ENCODE assay signal across 9 mouse cellular contexts in genomic region chr11:68544554-68544953, GRCm38 (mm10). TPM values are rescaled to one million over a fixed set of nuclear protein-coding genes. Genes with fewer than 3 reads are reported as not detected.
DNase-seq lines count a peak whose midpoint lies in the region; ATAC-seq lines count a peak whose summit lies in the region.
"Had no signal": no experiment of that assay in that cellular context is flagged by ENCODE, and none has a peak within 500 bp of the region (broad histone marks: within the 10 kb centered on the region; RNA-seq: fewer than 3 reads in every experiment).

No protein-coding gene starts in this region.

- H3K27me3 ChIP-seq in liver, embryonic 11.5 days (replicated peaks; ENCODE audit: control insufficient read depth, insufficient read depth, low read length), result no peaks in the 10 kb centered on the region

- H3K9ac ChIP-seq in liver, embryonic 11.5 days (ENCODE audit: low read depth, low read length), result no peak overlapping the region

- intact Hi-C loops in heart, postnatal 10 days (cut with DNase I), result loop anchor here (2.0 to 5.0 kb wide), 2 partner anchors 60 to 333 kb away; no protein-coding TSS in a partner anchor

- H3K36me3 ChIP-seq in liver, embryonic 11.5 days (ENCODE audit: control insufficient read depth, insufficient read depth, low read length), result no peaks in the 10 kb centered on the region

- DNase-seq in liver, result peak; percentile 18
- no peak for DNase-seq in liver, embryonic 11.5 days (ENCODE audit: low spot score)
- DNase-seq in embryo, embryonic 10.5 days (ENCODE audit: low spot score), result peak; percentile 64
- peak; percentile 70 to 75 for DNase-seq in heart, postnatal 10 days
- peak; percentile 24 for DNase-seq in mesoderm, embryonic 11.5 days (ENCODE audit: low read depth, low spot score)
- DNase-seq in c-Kit-positive CD71-positive TER-119-positive erythroid progenitor cells, embryonic 14.5 days (ENCODE audit: low spot score), result no peak
- DNase-seq in frontal cortex, postnatal 36 days (ENCODE audit: low spot score in 2 of 2), result no peak
- no peak for DNase-seq in right cerebral cortex, postnatal 36 days (ENCODE audit: low spot score in 2 of 2)

- WGBS in liver, embryonic 11.5 days, result 20% methylated on average over 8 of the region's 8 CpGs

- H3K4me2 ChIP-seq in liver, embryonic 11.5 days, result no peak overlapping the region

- ATAC-seq in liver, embryonic 11.5 days (replicated peaks; ENCODE audit: low FRiP score), result no peak

- no peaks in the 10 kb centered on the region for H3K9me3 ChIP-seq in liver, embryonic 11.5 days (ENCODE audit: control insufficient read depth, low read length)

- H3K4me3 ChIP-seq in liver, embryonic 11.5 days (ENCODE audit: low read depth, low read length), result no peak overlapping the region

- H3K27ac ChIP-seq in liver, embryonic 11.5 days (ENCODE audit: low read depth, low read length), result no peak overlapping the region
- H3K27ac ChIP-seq: macrophage had no signal

- H3K4me1 ChIP-seq in liver, embryonic 11.5 days (replicated peaks; ENCODE audit: control insufficient read depth, insufficient read depth, low read length), result no peaks in the 10 kb centered on the region

RNA-seq across cellular contexts. Expression of gene Mfsd6l, which starts 11.4 kb away (rescaled TPM):
- polyA plus RNA-seq in liver, embryonic 11.5 days (2014; fragmentation: Nextera tagmentation; extraction: Ambion mirVana), result not detected in 2 replicates
- total RNA-seq in heart, postnatal 10 days (2021), result under 1 TPM; 0.27 to 0.31 TPM
- polyA plus RNA-seq: macrophage had no signal

RNA-seq across cellular contexts. Expression of gene Pik3r6, which starts 41.7 kb away (rescaled TPM):
- 1.8 and 1.9 TPM in 2 replicates for polyA plus RNA-seq in liver, embryonic 11.5 days (2014; fragmentation: Nextera tagmentation; extraction: Ambion mirVana)
- total RNA-seq in heart, postnatal 10 days (2021), result 1 to 10 TPM; 7.4 to 9.6 TPM

RNA-seq across cellular contexts. Expression of gene Ccdc42, which starts 42.3 kb away (rescaled TPM):
- polyA plus RNA-seq in liver, embryonic 11.5 days (2014; fragmentation: Nextera tagmentation; extraction: Ambion mirVana), result 0.26 and 0.56 TPM in 2 replicates
- under 1 TPM; 0.24 to 0.47 TPM for total RNA-seq in heart, postnatal 10 days (2021)
- polyA plus RNA-seq: macrophage had no signal

Comparison
In these comparisons a context has a peak if more than half of its experiments do, and no peak if none do; other contexts are left out.
1. DNase-seq: peak in liver (single experiment), embryo, embryonic 10.5 days (single experiment), heart, postnatal 10 days (2 of 2) and mesoderm, embryonic 11.5 days (single experiment); none in liver, embryonic 11.5 days (single experiment), c-Kit-positive CD71-positive TER-119-positive erythroid progenitor cells, embryonic 14.5 days (single experiment), frontal cortex, postnatal 36 days (0 of 2) and right cerebral cortex, postnatal 36 days (0 of 2).